Mouse (Mus musculus) kidney, adult 11 months (tissue): ENCODE measurements around the gene Canx.
"Not testable (repeated sequence)": the region's sequence is repeated elsewhere in the genome, so short reads cannot be mapped to it uniquely, and the experiment has no call there.

Experiments
- DNase-seq: peaks from one replicate; pipeline ENCODE4 v3.0.0; 2022

Gene Canx

GRCm38 (mm10) chr11:50329378-50329777 lies 3.9 kb upstream of the Canx start:
- DNase-seq: no peak

GRCm38 (mm10) chr11:50328075-50328625 lies 2.7 kb upstream of the Canx start:
- DNase-seq: no peak

- DNase-seq: no peak
Observed at GRCm38 (mm10) chr11:50326302-50326966, 961 bp upstream of the Canx start.

- DNase-seq: no peak
Observed at GRCm38 (mm10) chr11:50324751-50325471, 562 bp downstream of the Canx start.

- no peak for DNase-seq
Observed at GRCm38 (mm10) chr11:50323843-50324242, 1.6 kb downstream of the Canx start.

GRCm38 (mm10) chr11:50322345-50322744 lies 3.1 kb downstream of the Canx start:
- no peak for DNase-seq

- no peak for DNase-seq
Observed at GRCm38 (mm10) chr11:50321239-50321638, 4.2 kb downstream of the Canx start.

- DNase-seq: not testable (repeated sequence)
Observed at GRCm38 (mm10) chr11:50319343-50319742, 6.1 kb downstream of the Canx start.

- DNase-seq: no peak
Observed at GRCm38 (mm10) chr11:50312803-50313202, 12.7 kb downstream of the Canx start.

- peak; percentile 40 for DNase-seq
Observed at GRCm38 (mm10) chr11:50303406-50303805, 22.1 kb downstream of the Canx start.

GRCm38 (mm10) chr11:50292190-50292855 lies 33.1 kb downstream of the Canx start, which contains the start of gene Maml1:
TSS of gene Maml1 (minus strand) at chr11:50292311.
- peak; percentile 98 for DNase-seq

- peak; percentile 50 for DNase-seq
Observed at GRCm38 (mm10) chr11:50291321-50292165, 33.9 kb downstream of the Canx start.

GRCm38 (mm10) chr11:50290486-50291225 lies 34.8 kb downstream of the Canx start:
- DNase-seq: no peak

- no peak for DNase-seq
Observed at GRCm38 (mm10) chr11:50286428-50286827, 39.0 kb downstream of the Canx start.

- peak; percentile 36 for DNase-seq
Observed at GRCm38 (mm10) chr11:50285696-50286095, 39.8 kb downstream of the Canx start.

- DNase-seq: no peak
Observed at GRCm38 (mm10) chr11:50285263-50285662, 40.2 kb downstream of the Canx start.

GRCm38 (mm10) chr11:50280053-50280452 lies 45.4 kb downstream of the Canx start:
- DNase-seq: no peak

- DNase-seq: no peak
Observed at GRCm38 (mm10) chr11:50279005-50279404, 46.5 kb downstream of the Canx start.

GRCm38 (mm10) chr11:50277706-50278105 lies 47.8 kb downstream of the Canx start:
- DNase-seq: no peak

- no peak for DNase-seq
Observed at GRCm38 (mm10) chr11:50277025-50277424, 48.4 kb downstream of the Canx start.

GRCm38 (mm10) chr11:50275568-50276151 lies 49.8 kb downstream of the Canx start:
- DNase-seq: no peak
